Mouse (Mus musculus) layer of hippocampus, adult 2 months (tissue): ENCODE results near the gene Prex1. TPM values are rescaled to one million over a fixed set of nuclear protein-coding genes. Genes with fewer than 3 reads are reported as not detected.
"Not testable (repeated sequence)": the region's sequence is repeated elsewhere in the genome, so short reads cannot be mapped to it uniquely, and the experiment has no call there.

Experiments used
- DNase-seq, 2 experiments: peaks; one replicate each; pipeline ENCODE4 v3.0.0; 2022; ENCODE audit warnings: low spot score in 2 of 2
- H3K27ac ChIP-seq: fragments of 200-600 bp; 2 replicates; pipeline ENCODE4 v1.8.1; 2022
- H3K4me3 ChIP-seq: fragments of 200-600 bp; 2 replicates; pipeline ENCODE4 v1.8.1; 2022; ENCODE audit warnings: mild to moderate bottlenecking
- CTCF ChIP-seq: fragments of 200-600 bp; conservative IDR thresholded peaks from 2 replicates; pipeline ENCODE4 v1.8.1; 2022; ENCODE audit warnings: antibody characterized with exemption, mild to moderate bottlenecking, moderate library complexity
- total RNA-seq, 2 experiments: library from RNA; stranded (reverse); gene quantifications; 2 replicates each; pipeline ENCODE4 v1.2.3; 2021

The Prex1 gene
- total RNA-seq, 2 experiments from 2014 or later: 69.9 to 71.3 TPM

DNA sequence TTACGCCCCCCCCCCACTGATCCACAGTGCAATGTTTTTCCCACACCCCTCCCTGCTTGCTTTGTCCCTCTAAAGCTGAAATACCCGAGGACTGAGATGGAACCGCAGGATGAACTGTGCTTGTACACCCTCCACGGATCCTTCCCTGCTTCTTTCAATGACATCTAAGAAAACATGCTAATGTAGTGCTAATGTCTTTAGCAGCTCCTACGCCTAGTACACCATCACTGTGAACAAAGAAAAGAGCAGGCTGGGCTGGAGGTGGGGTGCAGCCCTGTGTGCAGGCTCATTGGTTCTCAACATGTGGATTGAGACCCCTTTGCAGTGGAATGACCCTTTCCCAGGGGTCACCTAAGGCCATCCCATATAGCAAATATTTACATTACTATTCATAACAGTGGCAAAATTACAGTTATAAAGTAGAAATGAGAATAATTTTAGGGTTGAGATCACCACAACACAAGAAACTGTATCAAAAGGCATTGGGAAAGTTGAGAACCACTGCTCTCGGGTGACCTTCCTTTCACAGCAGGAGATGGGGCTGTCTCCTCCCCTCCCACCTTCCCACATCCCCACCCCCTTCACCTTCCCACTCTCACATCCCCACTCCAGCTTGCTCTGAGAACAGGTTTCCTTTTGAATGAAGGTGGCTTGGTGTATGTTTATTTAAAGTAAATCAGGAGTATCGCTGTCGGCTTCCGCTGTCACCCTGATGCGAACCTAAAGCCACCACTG, 190.3 kb downstream of the Prex1 start:
- no peak overlapping the region for H3K4me3 ChIP-seq
- TF ChIP-seq CTCF: no peak
- no peak for DNase-seq
- no peak overlapping the region for H3K27ac ChIP-seq

DNA sequence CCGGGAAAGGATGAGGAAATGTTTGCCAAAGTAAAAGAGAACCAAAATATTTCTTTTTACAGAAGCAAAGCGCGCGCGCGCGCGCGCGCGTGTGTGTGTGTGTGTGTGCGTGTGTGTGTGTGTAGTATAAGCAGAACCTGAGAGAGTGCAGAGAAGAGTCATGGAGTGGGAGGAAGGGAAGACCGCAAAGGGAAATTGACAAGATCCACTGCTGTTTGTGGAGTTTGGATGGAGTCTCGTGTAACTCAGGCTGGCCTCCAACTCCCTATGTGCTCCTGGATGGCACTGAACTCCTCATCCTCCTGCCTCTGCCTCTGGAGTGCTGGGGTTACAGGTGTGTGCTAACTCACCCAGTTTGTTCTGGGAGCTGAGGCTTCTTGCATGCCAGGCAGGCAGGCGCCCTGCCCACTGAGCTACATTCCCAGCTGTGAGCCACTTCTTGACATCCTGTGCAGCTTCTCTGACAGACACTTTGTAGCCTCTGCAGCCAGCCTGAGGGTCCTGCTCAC, 191.0 kb downstream of the Prex1 start:
- TF ChIP-seq CTCF: no peak
- Histone ChIP-seq H3K4me3 (no peak overlapping the region), H3K27ac (no peak overlapping the region)
- no peak for DNase-seq

DNA sequence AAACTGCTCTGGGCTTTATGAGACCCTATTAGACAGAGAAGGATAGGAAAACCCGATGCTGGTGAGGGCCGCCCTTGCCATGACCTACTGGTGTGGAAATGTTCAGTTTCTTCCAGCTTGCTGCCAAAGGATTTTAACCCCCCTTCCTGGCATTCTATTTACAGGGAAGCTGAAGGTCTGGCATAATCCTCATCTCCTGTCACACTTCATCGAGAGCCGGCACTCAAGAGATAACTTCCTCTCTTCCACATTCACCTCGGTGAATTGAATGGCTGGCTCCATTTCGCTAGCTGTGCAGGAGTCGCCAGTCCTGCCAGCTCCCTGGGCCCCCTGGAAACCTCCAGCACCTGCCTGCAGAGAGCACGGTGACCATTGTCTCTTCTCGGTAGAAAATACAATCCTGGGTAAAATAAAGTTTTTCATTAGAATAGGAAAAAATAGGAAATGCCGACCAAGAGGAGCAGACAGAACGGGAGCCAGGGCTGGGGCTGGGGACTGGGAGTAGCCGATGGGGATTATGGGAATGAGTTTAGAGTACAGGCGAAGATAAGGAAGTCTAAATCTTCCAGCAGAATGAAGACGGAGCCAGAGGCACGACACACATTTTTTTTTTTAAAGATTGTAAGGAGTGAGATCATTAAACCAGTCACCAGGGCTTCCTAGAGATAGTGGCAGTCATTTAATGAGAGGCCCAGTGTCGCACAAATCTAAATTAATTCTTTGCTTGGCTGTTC, 191.6 kb downstream of the Prex1 start:
- H3K4me3 ChIP-seq: no peak overlapping the region
- TF ChIP-seq CTCF: no peak
- no peak for DNase-seq
- H3K27ac ChIP-seq: no peak overlapping the region

DNA sequence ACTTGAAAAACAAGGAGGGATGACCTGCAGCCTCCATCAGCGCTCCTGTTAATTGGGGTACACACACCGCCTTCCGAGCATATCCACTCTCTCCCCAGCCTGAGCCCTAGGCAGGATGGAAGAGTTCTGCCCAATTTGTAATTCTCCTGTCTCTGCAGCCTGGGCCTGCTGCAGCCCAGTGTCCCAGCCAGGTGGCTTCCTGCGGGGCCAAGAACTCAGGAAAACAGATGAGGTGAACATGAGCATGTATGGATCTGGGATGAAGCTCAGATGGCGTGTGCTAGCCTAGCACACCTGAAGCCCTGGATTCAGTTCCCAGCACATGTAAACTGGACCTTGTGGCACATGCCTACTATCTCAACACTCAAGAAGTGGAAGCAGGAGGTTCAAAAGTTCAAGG, 192.2 kb downstream of the Prex1 start:
- H3K4me3 ChIP-seq: no peak overlapping the region
- no peak for DNase-seq
- no peak overlapping the region for H3K27ac ChIP-seq
- TF ChIP-seq CTCF: no peak

DNA sequence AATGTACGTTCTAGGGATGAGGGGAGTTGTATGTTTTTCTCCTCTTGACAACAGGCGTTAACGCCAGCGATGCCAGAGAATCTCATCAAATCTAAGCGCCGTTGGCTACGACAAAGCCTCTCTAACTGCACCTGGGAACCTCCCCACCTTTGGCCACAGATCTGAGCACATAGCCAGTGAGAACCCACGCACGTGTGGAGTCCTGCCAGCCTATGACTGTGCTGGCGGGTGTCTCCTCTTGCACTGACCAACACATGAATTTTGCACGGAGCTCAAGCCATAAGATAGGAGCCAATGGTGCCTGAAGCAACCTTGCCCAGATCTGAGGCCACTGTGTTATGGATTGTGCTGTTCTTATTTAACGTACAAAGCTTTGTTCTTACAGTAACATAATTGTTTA, 193.1 kb downstream of the Prex1 start:
- H3K4me3 ChIP-seq: no peak overlapping the region

DNA sequence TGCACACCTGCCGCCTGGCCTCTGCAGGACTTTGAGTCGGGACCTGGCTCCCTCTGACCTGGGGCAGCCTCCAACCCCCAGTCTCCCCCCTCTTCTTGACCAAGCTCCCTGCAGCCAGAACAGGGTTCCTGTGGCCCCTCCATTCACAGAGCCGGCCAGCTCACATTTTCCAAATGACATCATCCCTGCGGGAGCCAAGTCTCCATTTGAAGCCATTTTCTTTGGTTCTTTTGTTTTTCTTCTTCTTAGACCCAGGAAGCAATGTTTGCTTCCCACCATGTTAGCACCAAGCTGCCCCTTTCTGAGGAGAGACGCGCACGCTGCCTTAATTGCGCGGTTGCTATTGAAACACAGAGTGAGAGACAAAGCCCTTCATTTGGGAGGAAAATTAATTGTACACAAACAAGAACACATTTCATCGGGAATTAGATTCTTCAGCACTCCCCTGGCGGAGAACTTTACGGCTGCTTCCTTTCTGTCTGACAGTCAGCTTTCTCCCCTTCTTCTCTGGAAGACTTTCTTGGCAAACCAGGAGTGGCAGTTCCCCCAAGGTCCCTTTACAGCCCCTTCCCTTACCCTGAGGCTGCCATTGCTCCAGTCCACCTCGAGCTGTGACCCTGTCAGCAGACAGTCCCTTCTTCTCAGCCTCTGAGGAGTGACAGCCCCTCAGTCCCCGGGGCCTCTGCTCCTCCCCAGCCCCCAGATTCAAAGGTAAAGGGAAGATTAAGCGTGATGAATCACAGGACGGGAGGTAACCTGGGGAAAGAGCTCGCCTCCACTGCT, 196.0 kb downstream of the Prex1 start:
- DNase-seq: peak; percentile 33 to 63
- 0 out of 2 replicates have a peak, but pooled peaks have one; percentile 3 for TF ChIP-seq CTCF
- H3K27ac ChIP-seq, H3K4me3 ChIP-seq: not testable (repeated sequence)

More for the DNA sequence above, 193.1 kb downstream of the Prex1 start:
- TF ChIP-seq CTCF: no peak
- H3K27ac ChIP-seq: no peak overlapping the region
- DNase-seq: no peak

DNA sequence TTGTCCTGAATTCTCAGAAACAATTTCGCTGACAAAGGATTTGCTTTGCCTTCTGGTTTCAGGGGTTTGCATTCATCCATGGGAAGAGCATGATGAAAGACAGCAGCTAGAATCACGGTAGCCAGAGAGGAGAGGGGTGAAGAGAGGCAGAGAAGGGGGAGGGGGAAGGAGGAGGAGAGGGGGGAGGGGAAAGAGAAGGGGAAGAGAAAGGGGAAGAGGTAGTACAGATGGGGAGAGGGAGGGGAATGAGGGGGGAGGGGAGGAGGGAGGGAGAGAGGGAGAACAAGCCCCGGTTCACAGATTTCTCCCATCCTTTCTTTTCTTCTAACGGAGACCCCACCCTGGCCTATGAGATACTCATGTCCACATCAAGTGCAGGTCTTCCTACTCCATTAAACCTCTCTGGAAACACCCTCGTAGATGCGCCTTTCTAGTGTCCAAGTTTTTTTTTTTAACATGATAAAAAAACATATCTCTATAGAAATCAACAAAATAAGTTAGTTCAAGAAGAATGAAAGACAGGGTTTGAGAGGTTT, 196.7 kb downstream of the Prex1 start:
- no peak for DNase-seq
- Histone ChIP-seq H3K4me3 (no peak overlapping the region), H3K27ac (no peak overlapping the region)
- TF ChIP-seq CTCF: no peak

Other genes with a start within 250 kb of the Prex1 start
- 1 to 10 TPM; 5.8 to 7.9 TPM for gene Trp53rkb, start 78.7 kb upstream of the Prex1 start, total RNA-seq
- gene Arfgef2, start 91.8 kb upstream of the Prex1 start, total RNA-seq: 10 to 100 TPM; 52.9 to 59.5 TPM
- gene Cse1l, start 192.2 kb upstream of the Prex1 start, total RNA-seq: 10 to 100 TPM; 48.7 to 51.4 TPM